Mouse (Mus musculus) MEL (cell line): ENCODE data around the gene Cdkn1b. TPM values are rescaled to one million over a fixed set of nuclear protein-coding genes. Genes with fewer than 3 reads are reported as not detected.

Source experiments
- DNase-seq: peaks from one replicate; pipeline ENCODE4 v3.0.0; 2011; ENCODE audit warnings: low read depth, low spot score
- H3K27ac ChIP-seq: 2 replicates; pipeline ENCODE4 v1.5.1; 2012; ENCODE audit warnings: low read depth, mild to moderate bottlenecking, control low read depth, low read length, moderate library complexity; ENCODE audit not compliant: control insufficient read depth
- H3K27me3 ChIP-seq, 2 experiments: fragments of 150-350 bp in 1 of 2; sonication (generic) in 1 of 2; 2 replicates each; pipeline ENCODE4 v1.6.1; 2012; ENCODE audit warnings: low read length in 2 of 2, mild to moderate bottlenecking in 2 of 2, improper control_type of control experiment in 1 of 2, moderate library complexity in 1 of 2; ENCODE audit not compliant: insufficient read depth in 2 of 2, control insufficient read depth in 1 of 2
- H3K36me3 ChIP-seq, 2 experiments: 2 replicates each; pipeline ENCODE4 v1.6.1; 2012 to 2014; ENCODE audit warnings: low read length in 2 of 2, improper control_type of control experiment in 1 of 2, inconsistent platforms in 1 of 2, mild to moderate bottlenecking in 1 of 2; ENCODE audit not compliant: insufficient read depth in 2 of 2, control insufficient read depth in 1 of 2
- H3K4me1 ChIP-seq, 2 experiments: fragments of 150-350 bp in 1 of 2; sonication (generic) in 1 of 2; 2 replicates each; pipeline ENCODE4 v1.6.1; 2012; ENCODE audit warnings: low read length in 2 of 2, improper control_type of control experiment in 1 of 2, mild to moderate bottlenecking in 1 of 2; ENCODE audit not compliant: insufficient read depth in 2 of 2, control insufficient read depth in 1 of 2
- H3K4me3 ChIP-seq, 2 experiments: fragments of 150-350 bp in 1 of 2; sonication (generic) in 1 of 2; 2 replicates each; pipeline ENCODE4 v1.5.1; 2012; ENCODE audit warnings: low read depth in 2 of 2, low read length in 2 of 2, mild to moderate bottlenecking in 2 of 2, moderate library complexity in 2 of 2, control low read depth in 1 of 2, improper control_type of control experiment in 1 of 2; ENCODE audit not compliant: control insufficient read depth in 1 of 2, insufficient read depth in 1 of 2
- H3K79me2 ChIP-seq: 2 replicates; pipeline ENCODE4 v1.6.1; 2012; ENCODE audit warnings: mild to moderate bottlenecking, low read length, moderate library complexity; ENCODE audit not compliant: control insufficient read depth, poor library complexity, insufficient read depth
- H3K9ac ChIP-seq: 2 replicates; pipeline ENCODE4 v1.6.1; 2012; ENCODE audit warnings: low read depth, mild to moderate bottlenecking, control low read depth, low read length, moderate library complexity; ENCODE audit not compliant: control insufficient read depth, poor library complexity, severe bottlenecking
- H3K9me3 ChIP-seq: fragments of 150-350 bp; sonication (generic); replicated peaks from 2 replicates; pipeline ENCODE4 v1.6.1; 2012; ENCODE audit warnings: mild to moderate bottlenecking, low read length, improper control_type of control experiment, moderate library complexity; ENCODE audit not compliant: insufficient read depth
- MAFK ChIP-seq: IDR thresholded peaks from 2 replicates; pipeline ENCODE4 v1.6.1; 2011; ENCODE audit warnings: low read depth, mild to moderate bottlenecking, low read length, improper control_type of control experiment, borderline replicate concordance
- MEF2A ChIP-seq: IDR thresholded peaks from 2 replicates; pipeline ENCODE4 v1.6.1; 2014; ENCODE audit warnings: low read depth, mild to moderate bottlenecking, inconsistent platforms, low read length, improper control_type of control experiment; ENCODE audit not compliant: poor library complexity, insufficient replicate concordance, severe bottlenecking; ENCODE audit errors: extremely low read depth
- NELFE ChIP-seq: IDR thresholded peaks from 2 replicates; pipeline ENCODE4 v1.6.1; 2011; ENCODE audit warnings: low read depth, low read length, improper control_type of control experiment
- NRF1 ChIP-seq: IDR thresholded peaks from 2 replicates; pipeline ENCODE4 v1.6.1; 2014; ENCODE audit warnings: low read depth, mild to moderate bottlenecking, inconsistent platforms, low read length, improper control_type of control experiment, moderate library complexity; ENCODE audit not compliant: poor library complexity, insufficient read depth, severe bottlenecking
- POLR2AphosphoS2 ChIP-seq: IDR thresholded peaks from 2 replicates; pipeline ENCODE4 v1.6.1; 2011; ENCODE audit warnings: low read length, improper control_type of control experiment
- RAD21 ChIP-seq: IDR thresholded peaks from 2 replicates; pipeline ENCODE4 v1.6.1; 2011; ENCODE audit warnings: mild to moderate bottlenecking, low read depth, low read length, improper control_type of control experiment
- SIN3A ChIP-seq: IDR thresholded peaks from 2 replicates; pipeline ENCODE4 v1.6.1; 2012; ENCODE audit warnings: low read length, improper control_type of control experiment, inconsistent platforms
- TAL1 ChIP-seq: IDR thresholded peaks from 2 replicates; pipeline ENCODE4 v1.6.1; 2012; ENCODE audit warnings: mild to moderate bottlenecking, inconsistent platforms, low read length, moderate library complexity, mixed read lengths
- TBP ChIP-seq: IDR thresholded peaks from 2 replicates; pipeline ENCODE4 v1.8.0; 2011; ENCODE audit warnings: low read depth, low read length, improper control_type of control experiment
- TCF12 ChIP-seq: IDR thresholded peaks from 2 replicates; pipeline ENCODE4 v1.6.1; 2014; ENCODE audit warnings: low read depth, mild to moderate bottlenecking, inconsistent platforms, low read length, improper control_type of control experiment, moderate library complexity
- UBTF ChIP-seq: IDR thresholded peaks from 2 replicates; pipeline ENCODE4 v1.6.1; 2012; ENCODE audit warnings: low read depth, mild to moderate bottlenecking, inconsistent platforms, low read length, improper control_type of control experiment, moderate library complexity, borderline replicate concordance; ENCODE audit not compliant: insufficient read depth
- USF2 ChIP-seq, 2 experiments: IDR thresholded peaks; 2 replicates each; pipeline ENCODE4 v1.6.1; 2011 to 2012; ENCODE audit warnings: improper control_type of control experiment in 2 of 2, low read length in 2 of 2, borderline replicate concordance in 1 of 2, inconsistent platforms in 1 of 2, low read depth in 1 of 2, mild to moderate bottlenecking in 1 of 2; ENCODE audit not compliant: insufficient read depth in 1 of 2
- ZC3H11A ChIP-seq: IDR thresholded peaks from 2 replicates; pipeline ENCODE4 v1.6.1; 2012; ENCODE audit warnings: low read depth, mild to moderate bottlenecking, inconsistent platforms, low read length, improper control_type of control experiment
- ZKSCAN1 ChIP-seq: IDR thresholded peaks from 2 replicates; pipeline ENCODE4 v1.6.1; 2012; ENCODE audit warnings: low read depth, mild to moderate bottlenecking, inconsistent platforms, low read length, improper control_type of control experiment, moderate library complexity
- ZMIZ1 ChIP-seq: IDR thresholded peaks from 2 replicates; pipeline ENCODE4 v1.6.1; 2012; ENCODE audit warnings: low read depth, mild to moderate bottlenecking, inconsistent platforms, low read length, improper control_type of control experiment, moderate library complexity
- polyA plus RNA-seq, 2 experiments: library from polyadenylated mRNA; stranded (reverse) in 1 of 2; unstranded in 1 of 2; fragments of >175 nt in 1 of 2; fragments of >200 nt in 1 of 2; gene quantifications; 2 replicates each; pipeline versions ENCODE4 v1.2.1 to v1.2.4; 2012; ENCODE audit warnings: low replicate concordance in 2 of 2, low read depth in 1 of 2; ENCODE audit not compliant: insufficient read length in 2 of 2, insufficient read depth in 1 of 2, missing spikeins in 1 of 2
- total RNA-seq: library from RNA; depleted of rRNA; stranded (reverse); fragments of 300-350 nt; gene quantifications from 2 replicates; pipeline ENCODE4 v1.2.3, GENCODE M21; 2012

Gene Cdkn1b
- total and polyA plus RNA-seq, 3 experiments, result 7.7 to 21.2 TPM; not detected in 1

DNA sequence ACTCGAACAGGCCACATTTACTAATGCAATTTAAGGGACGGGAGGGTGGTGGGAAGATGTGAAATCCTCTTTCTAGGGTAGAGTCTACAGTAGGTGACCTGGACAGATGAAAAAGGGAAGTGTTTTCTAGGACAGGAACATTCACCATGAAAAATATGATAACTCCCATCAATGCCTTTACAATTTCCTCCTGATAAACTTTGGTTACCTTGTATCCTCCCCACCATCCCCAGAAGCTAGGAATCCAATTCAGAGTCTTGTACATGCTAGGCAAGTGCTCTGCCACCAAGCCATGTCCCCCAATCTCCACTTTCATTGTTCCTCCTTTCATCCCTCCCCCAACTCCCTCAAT, 13.0 kb downstream of the Cdkn1b start (continued):
- no peak for TF ChIP-seq NELFE
- no peak for TF ChIP-seq POLR2AphosphoS2

DNA sequence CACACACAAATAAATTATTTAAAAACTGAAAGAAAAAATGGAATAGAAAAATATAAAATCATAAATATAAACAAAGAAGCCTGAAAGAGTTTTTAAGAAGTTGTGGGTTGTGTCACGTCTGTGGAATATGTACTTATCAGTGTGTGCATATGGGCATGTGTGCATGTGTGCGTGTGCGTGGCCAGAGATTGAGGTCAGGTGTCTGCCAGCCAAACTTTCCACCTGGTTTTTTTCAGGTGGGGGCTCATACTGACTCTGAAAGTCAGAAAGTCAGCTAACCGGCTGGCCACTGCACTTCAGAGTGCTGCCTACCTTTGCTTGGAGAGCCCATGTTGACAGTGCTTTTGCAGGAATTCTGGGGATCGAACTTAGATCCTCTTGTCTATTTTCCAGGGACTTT, 14.1 kb downstream of the Cdkn1b start:
- DNase-seq, result no peak
- H3K4me1 ChIP-seq, result peaks cover 9 to 27% of the 10 kb centered on the region in 2 experiments; a peak in 3 of 4 replicates
- H3K79me2 ChIP-seq, result peaks cover 20% of the 10 kb centered on the region
- H3K4me3 ChIP-seq, result no peak overlapping the region
- peaks cover 3 to 27% of the 10 kb centered on the region in 2 experiments; a peak in 3 of 4 replicates for H3K36me3 ChIP-seq
- H3K9ac ChIP-seq, result no peak overlapping the region
- H3K9me3 ChIP-seq, result no peaks in the 10 kb centered on the region
- H3K27ac ChIP-seq, result no peak overlapping the region
- no peaks in the 10 kb centered on the region for H3K27me3 ChIP-seq
- TF ChIP-seq TAL1, result peak; percentile 17; the same call in 1 of the 2 replicates
- TF ChIP-seq POLR2AphosphoS2, result no peak
- no peak for TF ChIP-seq ZMIZ1
- no peak for TF ChIP-seq MAFK
- no peak for TF ChIP-seq MEF2A
- peak; percentile 21; the same call in 1 of the 2 replicates for TF ChIP-seq TCF12
- TF ChIP-seq UBTF, result no peak
- no peak for TF ChIP-seq NRF1
- TF ChIP-seq RAD21, result no peak
- no peak for TF ChIP-seq ZC3H11A
- TF ChIP-seq TBP, result no peak
- no peak for TF ChIP-seq USF2 (IDR thresholded peaks at IDR 0.05; ENCODE audit: borderline replicate concordance in 1 of 2, insufficient read depth in 1 of 2, low read depth in 1 of 2, low read length in 2 of 2)
- TF ChIP-seq NELFE, result no peak

DNA sequence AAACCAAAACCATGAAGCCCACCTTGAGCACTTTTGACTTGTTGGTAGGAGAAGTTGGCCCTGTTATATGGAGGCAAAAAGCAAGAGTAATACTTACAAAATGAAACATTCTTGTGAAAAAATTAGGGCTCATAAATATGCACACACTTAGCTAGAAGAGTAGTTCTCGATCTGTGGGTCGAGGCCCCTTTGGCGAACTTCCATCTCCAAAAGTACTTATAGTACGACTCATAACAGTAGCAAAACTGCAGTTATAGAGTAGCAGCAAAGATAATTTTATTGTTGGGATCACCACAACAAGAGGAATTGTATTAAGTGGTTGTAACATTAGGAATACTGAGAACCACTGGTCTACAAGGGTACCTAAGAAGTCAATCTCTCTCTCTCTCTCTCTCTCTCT, 19.6 kb downstream of the Cdkn1b start:
- H3K27me3 ChIP-seq, result no peaks in the 10 kb centered on the region
- no peaks in the 10 kb centered on the region for H3K9me3 ChIP-seq
- DNase-seq, result peak; percentile 25
- no peak overlapping the region for H3K9ac ChIP-seq
- no peak overlapping the region for H3K27ac ChIP-seq
- TF ChIP-seq ZKSCAN1 (no peak), SIN3A (no peak), POLR2AphosphoS2 (no peak)
- H3K79me2 ChIP-seq, result peaks cover 2% of the 10 kb centered on the region; the same call in 1 of the 2 replicates
- H3K36me3 ChIP-seq, result peaks cover 0 to 5% of the 10 kb centered on the region in 2 experiments; a peak in 3 of 4 replicates
- no peak overlapping the region for H3K4me3 ChIP-seq
- no peaks in the 10 kb centered on the region for H3K4me1 ChIP-seq
